Comparison of ENCODE assay signal across 17 mouse cellular contexts in the genomic region with DNA sequence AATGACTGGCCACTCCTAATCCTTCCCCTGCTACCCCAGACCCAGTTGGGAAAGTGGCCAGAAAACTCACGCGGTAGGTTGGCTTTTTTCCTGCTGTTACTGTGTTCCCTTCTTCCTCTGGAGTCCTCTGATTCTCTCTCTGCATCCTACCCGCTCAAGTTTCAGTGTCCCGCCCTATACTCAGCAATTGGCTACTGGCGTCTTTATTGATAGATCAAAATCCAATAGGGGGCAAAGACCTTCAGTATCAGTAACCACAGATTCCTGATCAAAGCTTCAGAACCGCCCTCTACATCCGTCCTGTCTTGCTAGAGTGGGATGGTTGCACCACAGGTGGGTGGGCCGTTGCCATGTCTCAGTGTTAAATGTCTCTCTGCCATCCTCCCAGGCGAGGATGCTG. TPM values are rescaled to one million over a fixed set of nuclear protein-coding genes. Genes with fewer than 3 reads are reported as not detected.
DNase-seq lines count a peak whose midpoint lies in the region; ATAC-seq lines count a peak whose summit lies in the region.
"Had no signal": no experiment of that assay in that cellular context is flagged by ENCODE, and none has a peak within 500 bp of the region (broad histone marks: within the 10 kb centered on the region; RNA-seq: fewer than 3 reads in every experiment).

No protein-coding gene starts in this region.

- H3K9me3 ChIP-seq in midbrain, embryonic 11.5 days (ENCODE audit: control insufficient read depth, low read length) = no peaks in the 10 kb centered on the region
- H3K9me3 ChIP-seq in midbrain, embryonic 15.5 days = no peaks in the 10 kb centered on the region
- H3K9me3 ChIP-seq: liver, embryonic 15.5 days; megakaryocyte, embryonic 14.5 days had no signal

- no peak overlapping the region for H3K4me3 ChIP-seq in midbrain, embryonic 11.5 days (ENCODE audit: low read depth, low read length)
- no peak overlapping the region for H3K4me3 ChIP-seq in midbrain, embryonic 15.5 days
- H3K4me3 ChIP-seq: erythroblast, embryonic 14.5 days; liver, embryonic 15.5 days; megakaryocyte, embryonic 14.5 days had no signal

- no peaks in the 10 kb centered on the region for H3K36me3 ChIP-seq in midbrain, embryonic 11.5 days (ENCODE audit: control insufficient read depth, insufficient read depth, low read length)
- H3K36me3 ChIP-seq in midbrain, embryonic 15.5 days (replicated peaks) = 0 out of 2 replicates have a peak, but pooled peaks cover 4% of the 10 kb centered on the region
- H3K36me3 ChIP-seq: liver, embryonic 15.5 days had no signal

- no peak overlapping the region for H3K27ac ChIP-seq in midbrain, embryonic 11.5 days (ENCODE audit: low read depth, low read length)
- no peak overlapping the region for H3K27ac ChIP-seq in midbrain, embryonic 15.5 days
- H3K27ac ChIP-seq: liver, embryonic 15.5 days had no signal

- H3K27me3 ChIP-seq in midbrain, embryonic 11.5 days (ENCODE audit: control insufficient read depth, insufficient read depth, low read length) = no peaks in the 10 kb centered on the region
- no peaks in the 10 kb centered on the region for H3K27me3 ChIP-seq in midbrain, embryonic 15.5 days (replicated peaks)
- H3K27me3 ChIP-seq: liver, embryonic 15.5 days; megakaryocyte, embryonic 14.5 days had no signal

- WGBS in midbrain, embryonic 11.5 days = 11% methylated on average over 9 of the region's 9 CpGs
- WGBS in midbrain, embryonic 15.5 days = 18% methylated on average over 9 of the region's 9 CpGs

- no peaks in the 10 kb centered on the region for H3K4me1 ChIP-seq in midbrain, embryonic 11.5 days (ENCODE audit: control insufficient read depth, insufficient read depth, low read length)
- no peaks in the 10 kb centered on the region for H3K4me1 ChIP-seq in midbrain, embryonic 15.5 days
- H3K4me1 ChIP-seq: liver, embryonic 15.5 days had no signal

- H3K9ac ChIP-seq in midbrain, embryonic 11.5 days (ENCODE audit: low read length) = no peak overlapping the region
- H3K9ac ChIP-seq in midbrain, embryonic 15.5 days = no peak overlapping the region
- H3K9ac ChIP-seq: liver, embryonic 15.5 days had no signal

- no peak overlapping the region for H3K4me2 ChIP-seq in midbrain, embryonic 11.5 days
- H3K4me2 ChIP-seq in midbrain, embryonic 15.5 days = no peak overlapping the region
- H3K4me2 ChIP-seq: liver, embryonic 15.5 days had no signal

- DNase-seq in cerebellum, postnatal 10 days = peak; percentile 49 to 62
- DNase-seq in cerebellum, adult 9-11 months = no peak
- DNase-seq in midbrain, embryonic 11.5 days (ENCODE audit: low spot score, missing footprints) = peak; percentile 74
- DNase-seq in adrenal gland, postnatal 10 days = no peak
- DNase-seq in frontal cortex, postnatal 10 days (ENCODE audit: low spot score in 2 of 2) = no peak
- DNase-seq in kidney, postnatal 4 days = no peak
- DNase-seq: adrenal gland, postnatal 36 days; cerebellum, adult 8-10 months; gastrocnemius, postnatal 25 days; kidney, adult 2 months had no signal

- no peak for ATAC-seq in midbrain, embryonic 11.5 days (ENCODE audit: low FRiP score)
- no peak for ATAC-seq in midbrain, embryonic 15.5 days (replicated peaks)
- peak; percentile 37; the same call in 1 of the 2 replicates for ATAC-seq in granulocyte monocyte progenitor cell, adult 5-6 weeks (replicated peaks; ENCODE audit: poor library complexity, severe bottlenecking)

RNA-seq across cellular contexts. Expression of a gene that starts 19.5 kb away (rescaled TPM):
- 6.4 and 7.6 TPM in 2 replicates for polyA plus RNA-seq in midbrain, embryonic 11.5 days (2014; fragmentation: Nextera tagmentation; extraction: Ambion mirVana)
- polyA plus RNA-seq in midbrain, embryonic 15.5 days (2015; fragmentation: Nextera tagmentation; extraction: Ambion mirVana) = 8.5 and 9.6 TPM in 2 replicates
- 2.7 and 6.0 TPM in 2 replicates for total RNA-seq in granulocyte monocyte progenitor cell, adult 5-6 weeks (2014; fragmentation: Nextera tagmentation)
- 5.0 and 7.5 TPM in 2 replicates for total RNA-seq in granulocyte monocyte progenitor cell, adult 5-6 weeks (2017)
- 1 to 10 TPM; 7.2 to 8.9 TPM for total RNA-seq in adrenal gland, postnatal 10 days (2021)
- polyA plus RNA-seq: erythroblast, embryonic 14.5 days had no signal

RNA-seq across cellular contexts. Expression of a gene that starts 29.0 kb away (rescaled TPM):
- 5.0 and 6.0 TPM in 2 replicates for polyA plus RNA-seq in midbrain, embryonic 11.5 days (2014; fragmentation: Nextera tagmentation; extraction: Ambion mirVana)
- polyA plus RNA-seq in midbrain, embryonic 15.5 days (2015; fragmentation: Nextera tagmentation; extraction: Ambion mirVana) = 4.0 and 5.1 TPM in 2 replicates
- 9.7 and 20.1 TPM in 2 replicates for total RNA-seq in granulocyte monocyte progenitor cell, adult 5-6 weeks (2014; fragmentation: Nextera tagmentation)
- total RNA-seq in granulocyte monocyte progenitor cell, adult 5-6 weeks (2017) = 2.7 and 4.2 TPM in 2 replicates
- total RNA-seq in adrenal gland, postnatal 10 days (2021) = 1 to 10 TPM; 2.3 to 3.8 TPM

RNA-seq across cellular contexts. Expression of a gene that starts 56.8 kb away (rescaled TPM):
- polyA plus RNA-seq in midbrain, embryonic 11.5 days (2014; fragmentation: Nextera tagmentation; extraction: Ambion mirVana) = 0.05 and 0.12 TPM in 2 replicates
- 0.20 TPM in 1 of 2 replicates, not detected in the other for polyA plus RNA-seq in midbrain, embryonic 15.5 days (2015; fragmentation: Nextera tagmentation; extraction: Ambion mirVana)
- not detected in 2 replicates for total RNA-seq in granulocyte monocyte progenitor cell, adult 5-6 weeks (2014; fragmentation: Nextera tagmentation)
- not detected in 2 replicates for total RNA-seq in granulocyte monocyte progenitor cell, adult 5-6 weeks (2017)
- total RNA-seq in adrenal gland, postnatal 10 days (2021) = under 1 TPM; 0.51 to 0.75 TPM
- polyA plus RNA-seq: erythroblast, embryonic 14.5 days; heart, postnatal 0 days; kidney, adult 2 months; neural tube, embryonic 14.5 days had no signal

Comparison
In these comparisons a context has a peak if more than half of its experiments do, and no peak if none do; other contexts are left out.
1. DNase-seq: peak in cerebellum, postnatal 10 days (2 of 2) and midbrain, embryonic 11.5 days (single experiment); none in cerebellum, adult 9-11 months (single experiment), adrenal gland, postnatal 10 days (single experiment), frontal cortex, postnatal 10 days (0 of 2) and kidney, postnatal 4 days (0 of 2).